Mouse (Mus musculus) limb, embryonic 15.5 days (tissue): ENCODE measurements at regions not wholly inside any gene's neighbourhood (a gene's known extent, or its start where the extent isn't known, plus 50 kb on each side); places are given as distances from the start of the nearest gene placed in this dataset.
"Not testable (repeated sequence)": the region's sequence is repeated elsewhere in the genome, so short reads cannot be mapped to it uniquely, and the experiment has no call there.

Experiments used
- ATAC-seq: fragments of 200-750 bp; cut with Nextera tagmentation; 2 replicates; pipeline ENCODE4 v1.8.0; 2017; ENCODE audit warnings: low read depth, moderate TSS enrichment; ENCODE audit not compliant: insufficient number of reproducible peaks, low FRiP score, low TSS enrichment
- H3K27ac ChIP-seq: fragments of 300-500 bp; sonication (generic); 2 replicates; pipeline ENCODE4 v1.5.1; 2015; ENCODE audit warnings: moderate library complexity, mild to moderate bottlenecking, inconsistent platforms
- H3K27me3 ChIP-seq: fragments of 300-500 bp; sonication (generic); 2 replicates; pipeline ENCODE4 v1.6.1; 2015; ENCODE audit warnings: inconsistent platforms
- H3K36me3 ChIP-seq: fragments of 300-500 bp; sonication (generic); 2 replicates; pipeline ENCODE4 v1.6.1; 2015; ENCODE audit warnings: inconsistent platforms
- H3K4me1 ChIP-seq: fragments of 300-500 bp; sonication (generic); 2 replicates; pipeline ENCODE4 v1.6.1; 2015; ENCODE audit warnings: inconsistent platforms
- H3K4me2 ChIP-seq: fragments of 300-500 bp; sonication (generic); 2 replicates; pipeline ENCODE4 v1.6.1; 2015; ENCODE audit warnings: mild to moderate bottlenecking, inconsistent platforms
- H3K4me3 ChIP-seq: fragments of 300-500 bp; sonication (generic); 2 replicates; pipeline ENCODE4 v1.5.1; 2015; ENCODE audit warnings: mild to moderate bottlenecking, inconsistent platforms
- H3K9ac ChIP-seq: fragments of 300-500 bp; sonication (generic); 2 replicates; pipeline ENCODE4 v1.6.1; 2015; ENCODE audit warnings: inconsistent platforms
- H3K9me3 ChIP-seq: fragments of 300-500 bp; sonication (generic); 2 replicates; pipeline ENCODE4 v1.6.1; 2016; ENCODE audit warnings: inconsistent platforms
- WGBS: fragments of 180-500 bp; shearing (Covaris S2); methylation state at CpG from one replicate; pipeline ENCODE4 v1.1.7; 2015; 5-methylcytosine and 5-hydroxymethylcytosine counted together

DNA sequence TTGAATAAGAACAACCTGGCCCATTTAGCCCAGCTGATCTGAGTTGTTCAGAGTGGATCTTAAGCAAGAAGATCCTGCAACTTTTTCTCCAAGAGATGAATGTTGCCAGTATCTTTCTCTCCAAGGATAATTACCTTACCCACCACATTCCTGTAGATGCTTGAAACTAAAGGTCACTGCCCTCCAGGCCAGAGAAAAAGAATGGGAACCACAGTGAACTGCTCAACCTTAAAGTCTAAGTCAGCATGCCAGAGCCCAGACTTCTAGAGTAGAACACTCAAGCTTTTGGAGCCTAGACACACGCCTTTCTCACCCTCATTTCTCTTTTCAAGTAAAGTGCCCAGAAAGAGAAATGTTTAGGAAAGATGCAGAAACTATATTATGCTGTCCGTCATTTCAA, 166.5 kb upstream of the Tsc22d2 start:
- H3K4me3 ChIP-seq = no peak overlapping the region
- no peak for ATAC-seq
- no peak overlapping the region for H3K4me2 ChIP-seq
- no peak overlapping the region for H3K9ac ChIP-seq
- H3K4me1 ChIP-seq = no peaks in the 10 kb centered on the region
- H3K27ac ChIP-seq = no peak overlapping the region
- no peaks in the 10 kb centered on the region for H3K36me3 ChIP-seq
- no peaks in the 10 kb centered on the region for H3K9me3 ChIP-seq
- H3K27me3 ChIP-seq = no peaks in the 10 kb centered on the region
- 90% methylated on average over 2 of the region's 2 CpGs for WGBS

DNA sequence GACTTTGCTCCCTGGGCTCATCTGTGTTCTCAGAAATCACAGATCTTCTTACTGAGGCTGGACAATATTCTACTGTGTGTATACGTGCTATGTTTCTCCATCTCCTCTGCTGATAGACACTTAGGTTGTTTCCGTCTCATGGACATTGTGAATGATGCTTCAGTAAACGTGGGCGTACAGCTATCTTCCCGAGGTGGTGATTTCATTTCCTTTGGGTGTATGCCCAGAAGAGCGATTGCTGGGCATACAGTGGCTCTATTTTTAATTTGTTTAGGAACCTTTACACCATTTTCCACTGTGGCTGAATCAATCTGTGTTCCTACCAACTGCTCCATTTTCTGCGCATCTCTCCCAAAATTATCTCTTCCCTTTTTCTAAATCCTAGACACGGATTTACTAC, 160.6 kb upstream of the Tsc22d2 start:
- ATAC-seq = no peak
- Histone ChIP-seq H3K9me3 (no peaks in the 10 kb centered on the region), H3K4me2 (no peak overlapping the region), H3K36me3 (no peaks in the 10 kb centered on the region), H3K27ac (no peak overlapping the region), H3K9ac (no peak overlapping the region), H3K4me1 (no peaks in the 10 kb centered on the region), H3K4me3 (no peak overlapping the region), H3K27me3 (no peaks in the 10 kb centered on the region)
- 76% methylated on average over 8 of the region's 8 CpGs for WGBS

DNA sequence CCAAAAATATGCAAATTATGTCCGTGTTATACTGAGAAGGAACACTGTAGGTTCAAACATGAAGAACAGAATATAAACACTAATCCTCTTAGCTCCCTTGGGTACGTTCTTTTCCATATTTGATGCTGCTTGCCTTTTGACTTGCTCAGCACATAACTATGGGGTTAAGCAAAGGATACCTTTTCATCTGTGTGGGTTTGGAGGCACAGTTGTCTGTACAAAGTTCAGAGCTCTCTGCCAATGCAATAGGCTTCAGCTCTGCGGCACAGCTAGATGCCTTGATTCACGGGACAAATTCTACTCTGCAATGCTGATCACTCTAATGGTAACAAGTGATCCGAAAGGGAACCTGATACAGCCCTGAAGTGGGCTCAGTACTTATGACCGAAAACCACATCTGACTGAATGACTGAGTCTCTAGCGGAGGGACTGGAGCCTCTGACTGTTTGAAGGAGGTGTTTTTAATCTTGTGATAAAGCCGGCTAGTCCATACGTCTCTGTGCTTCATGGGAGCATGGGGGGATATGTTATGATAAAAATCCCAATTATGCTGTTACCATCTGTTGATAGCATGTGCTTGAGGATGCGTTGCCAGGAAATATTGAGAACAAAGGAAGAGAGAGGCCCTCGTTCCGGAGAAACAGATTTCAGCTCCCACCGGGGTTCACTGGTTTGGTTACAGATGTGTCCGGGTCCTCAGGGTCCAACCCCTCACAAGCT, 146.7 kb upstream of the Tsc22d2 start:
- H3K4me3 ChIP-seq = no peak overlapping the region
- peak overlapping the region; percentile 33; the same call in 1 of the 2 replicates for H3K27ac ChIP-seq
- H3K9ac ChIP-seq = no peak overlapping the region
- H3K9me3 ChIP-seq = no peaks in the 10 kb centered on the region
- no peaks in the 10 kb centered on the region for H3K4me1 ChIP-seq
- no peaks in the 10 kb centered on the region for H3K27me3 ChIP-seq
- H3K36me3 ChIP-seq = no peaks in the 10 kb centered on the region
- no peak overlapping the region for H3K4me2 ChIP-seq
- WGBS = 57% methylated on average over 14 of the region's 14 CpGs
- 0 out of 2 replicates have a peak, but pooled peaks have one; percentile 24 for ATAC-seq

DNA sequence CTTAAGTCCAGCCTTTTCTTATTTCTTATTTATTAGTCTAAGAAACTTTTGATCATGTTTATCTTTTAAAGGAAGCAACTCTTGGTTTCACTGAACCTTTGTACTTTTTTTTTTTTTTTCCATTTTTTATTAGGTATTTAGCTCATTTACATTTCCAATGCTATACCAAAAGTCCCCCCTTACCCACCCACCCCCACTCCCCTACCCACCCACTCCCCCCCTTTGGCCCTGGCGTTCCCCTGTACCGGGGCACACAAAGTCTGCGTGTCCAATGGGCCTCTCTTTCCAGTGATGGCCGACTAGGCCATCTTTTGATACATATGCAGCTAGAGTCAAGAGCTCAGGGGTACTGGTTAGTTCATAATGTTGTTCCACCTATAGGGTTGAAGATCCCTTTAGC, 143.1 kb upstream of the Tsc22d2 start:
- not testable (repeated sequence) for H3K27me3 ChIP-seq, H3K9me3 ChIP-seq, H3K4me1 ChIP-seq, H3K4me3 ChIP-seq, H3K4me2 ChIP-seq, ATAC-seq, H3K27ac ChIP-seq, H3K9ac ChIP-seq, H3K36me3 ChIP-seq
- no CpG with 5 or more reads among the region's 4 CpGs for WGBS

DNA sequence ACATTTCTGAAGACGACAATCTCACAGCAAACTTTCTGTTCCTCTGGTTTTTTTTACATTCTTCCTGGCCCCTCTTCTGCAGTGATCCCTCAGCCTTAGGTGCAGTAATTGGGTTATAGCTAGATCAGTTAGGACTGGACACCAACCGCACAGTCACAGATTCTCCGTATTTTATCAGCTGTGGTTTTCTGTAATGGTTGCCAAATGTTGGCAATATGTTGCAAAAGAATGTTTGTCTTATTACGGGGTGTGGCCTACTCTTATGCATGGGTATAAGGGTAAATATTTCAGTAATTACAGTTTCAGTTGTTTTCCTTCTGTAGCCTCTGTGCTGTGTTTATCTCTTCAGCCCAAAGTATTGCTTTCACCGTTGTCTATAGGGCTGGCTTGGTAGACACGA, 133.2 kb upstream of the Tsc22d2 start:
- no peak overlapping the region for H3K4me3 ChIP-seq
- no peaks in the 10 kb centered on the region for H3K27me3 ChIP-seq
- WGBS = 67% methylated on average over 6 of the region's 6 CpGs
- no peaks in the 10 kb centered on the region for H3K36me3 ChIP-seq
- H3K9ac ChIP-seq = no peak overlapping the region
- H3K4me1 ChIP-seq = no peaks in the 10 kb centered on the region
- H3K4me2 ChIP-seq = no peak overlapping the region
- no peak overlapping the region for H3K27ac ChIP-seq
- ATAC-seq = no peak
- H3K9me3 ChIP-seq = no peaks in the 10 kb centered on the region

DNA sequence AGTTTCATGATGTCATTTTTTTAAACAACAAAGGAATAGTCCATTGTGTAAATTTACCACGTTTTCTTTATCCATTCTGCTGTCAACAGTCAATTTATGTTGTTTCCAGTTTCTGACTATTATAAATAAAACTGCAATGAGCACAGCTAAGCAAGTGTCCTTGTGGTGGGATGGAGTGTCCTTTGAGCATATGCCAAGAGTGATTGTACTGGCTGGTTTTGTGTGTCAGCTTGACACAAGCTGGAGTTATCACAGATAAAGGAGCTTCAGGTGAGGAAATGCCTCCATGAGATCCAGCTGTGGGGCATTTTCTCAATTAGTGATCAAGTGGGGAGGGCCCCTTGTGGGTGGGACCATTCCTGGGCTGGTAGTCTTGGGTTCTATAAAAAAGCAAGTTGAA, 130.1 kb upstream of the Tsc22d2 start:
- not testable (repeated sequence) for ATAC-seq
- WGBS = 41% methylated on average over 1 of the region's 1 CpGs

DNA sequence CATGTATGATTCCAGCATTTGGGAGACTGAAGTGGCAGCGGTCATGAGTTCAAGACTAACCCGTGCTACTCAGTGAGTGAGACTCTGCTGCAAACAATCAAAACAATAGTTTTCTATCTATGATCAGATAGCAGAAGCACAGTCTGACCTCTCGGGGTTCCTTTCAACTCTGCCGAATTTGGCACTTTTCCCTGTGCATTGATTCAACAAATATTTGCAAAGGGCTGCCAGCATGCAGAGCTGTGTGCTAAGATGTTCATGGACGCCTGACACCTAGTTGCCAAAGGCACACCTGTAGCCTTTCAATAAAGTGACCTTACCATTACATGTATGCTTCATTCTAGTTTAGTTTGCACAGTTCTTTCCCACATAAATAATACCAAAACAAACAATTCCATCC, 118.7 kb upstream of the Tsc22d2 start:
- 85% methylated on average over 5 of the region's 5 CpGs for WGBS
- H3K27me3 ChIP-seq = no peaks in the 10 kb centered on the region

More for the DNA sequence above, 130.1 kb upstream of the Tsc22d2 start:
- not testable (repeated sequence) for H3K27me3 ChIP-seq, H3K4me2 ChIP-seq, H3K36me3 ChIP-seq, H3K9me3 ChIP-seq, H3K4me1 ChIP-seq, H3K9ac ChIP-seq, H3K27ac ChIP-seq, H3K4me3 ChIP-seq

DNA sequence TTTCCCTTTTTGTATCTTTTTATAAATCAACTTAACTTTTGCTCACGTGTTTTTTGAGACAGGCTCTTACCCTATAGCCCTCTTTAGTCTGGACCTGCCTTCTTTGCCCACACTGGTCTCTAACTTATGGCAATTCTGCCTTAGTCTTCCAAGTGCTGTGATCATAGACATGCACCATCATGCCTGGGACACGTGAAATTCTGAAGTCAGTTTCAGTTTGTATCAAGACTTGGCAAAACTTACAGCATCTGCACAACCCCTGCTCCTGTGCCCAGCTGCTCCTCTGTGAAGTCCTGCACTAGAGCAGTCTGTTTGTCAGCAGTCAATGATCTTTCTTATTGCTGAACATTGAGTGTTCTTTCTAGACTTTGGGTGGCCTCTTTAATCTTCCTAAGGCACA, 114.3 kb upstream of the Tsc22d2 start:
- H3K27ac ChIP-seq = no peak overlapping the region
- no peaks in the 10 kb centered on the region for H3K27me3 ChIP-seq
- 59% methylated on average over 2 of the region's 2 CpGs for WGBS
- no peak for ATAC-seq
- no peak overlapping the region for H3K4me2 ChIP-seq
- H3K9me3 ChIP-seq = no peaks in the 10 kb centered on the region
- peaks cover 5% of the 10 kb centered on the region; the same call in 1 of the 2 replicates for H3K4me1 ChIP-seq
- H3K9ac ChIP-seq = no peak overlapping the region
- H3K36me3 ChIP-seq = no peaks in the 10 kb centered on the region
- no peak overlapping the region for H3K4me3 ChIP-seq

More for the DNA sequence above, 118.7 kb upstream of the Tsc22d2 start:
- H3K4me3 ChIP-seq = no peak overlapping the region
- H3K36me3 ChIP-seq = no peaks in the 10 kb centered on the region
- H3K9me3 ChIP-seq = no peaks in the 10 kb centered on the region
- H3K4me2 ChIP-seq = no peak overlapping the region
- H3K27ac ChIP-seq = no peak overlapping the region
- ATAC-seq = no peak
- no peak overlapping the region for H3K9ac ChIP-seq
- no peaks in the 10 kb centered on the region for H3K4me1 ChIP-seq

DNA sequence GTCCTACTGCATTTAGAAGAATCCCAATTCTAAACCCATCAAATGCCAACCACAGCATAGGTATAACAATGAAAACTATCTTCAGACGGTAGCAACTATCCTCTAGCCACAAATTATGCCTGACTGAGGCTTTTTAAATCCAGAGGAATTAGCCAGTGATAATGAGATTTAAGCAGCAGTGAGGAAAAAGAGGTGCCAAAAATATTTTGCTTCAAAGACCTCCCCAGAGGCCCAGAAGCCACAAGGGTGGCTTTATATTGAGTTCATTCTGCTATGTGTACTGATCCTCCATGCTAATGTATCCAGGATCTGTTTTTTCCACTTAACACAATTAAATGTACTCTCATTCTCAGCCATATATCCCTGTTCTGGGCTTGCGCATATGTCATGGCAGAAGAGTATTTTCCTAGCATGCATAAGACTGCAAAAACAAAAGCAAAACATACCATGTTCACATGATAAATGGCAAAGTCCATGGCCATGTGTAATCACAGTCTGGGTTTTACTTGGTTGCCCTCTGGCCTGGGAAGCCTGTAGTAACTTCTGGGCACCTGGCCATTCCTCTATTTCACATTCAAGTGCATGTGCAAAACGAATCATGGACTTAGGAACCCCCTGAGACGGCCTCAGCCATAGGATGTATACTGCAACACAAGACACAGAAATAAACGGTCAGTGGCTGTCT, 113.6 kb upstream of the Tsc22d2 start:
- Histone ChIP-seq H3K9ac (no peak overlapping the region), H3K27me3 (no peaks in the 10 kb centered on the region), H3K4me3 (no peak overlapping the region), H3K4me1 (peaks cover 5% of the 10 kb centered on the region; the same call in 1 of the 2 replicates), H3K4me2 (no peak overlapping the region), H3K36me3 (no peaks in the 10 kb centered on the region), H3K9me3 (no peaks in the 10 kb centered on the region), H3K27ac (no peak overlapping the region)
- ATAC-seq = no peak
- 62% methylated on average over 5 of the region's 5 CpGs for WGBS

DNA sequence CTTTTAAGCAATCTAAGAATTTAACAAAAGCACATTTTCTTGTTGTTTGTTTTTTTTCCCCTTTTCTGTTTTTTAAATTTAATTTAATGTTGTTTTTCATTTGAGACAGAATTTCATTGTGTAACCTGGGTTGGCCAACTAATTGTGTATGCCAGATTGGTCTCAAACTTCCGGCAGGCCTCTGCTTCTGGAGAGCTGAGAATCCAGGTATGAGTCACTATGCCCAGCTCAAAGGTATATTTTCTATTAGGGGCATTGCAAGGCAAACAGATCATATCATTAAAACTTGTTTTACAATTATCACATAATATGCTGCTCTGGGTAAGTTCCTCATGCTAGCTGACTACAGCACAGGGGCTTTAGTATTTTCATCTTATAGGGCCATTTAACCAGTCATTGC, 112.2 kb upstream of the Tsc22d2 start:
- H3K9ac ChIP-seq = no peak overlapping the region
- H3K4me1 ChIP-seq = peaks cover 5% of the 10 kb centered on the region; the same call in 1 of the 2 replicates
- H3K36me3 ChIP-seq = no peaks in the 10 kb centered on the region
- no peak overlapping the region for H3K4me3 ChIP-seq
- H3K9me3 ChIP-seq = no peaks in the 10 kb centered on the region
- H3K27me3 ChIP-seq = no peaks in the 10 kb centered on the region
- WGBS = 82% methylated on average over 1 of the region's 1 CpGs
- no peak overlapping the region for H3K4me2 ChIP-seq
- H3K27ac ChIP-seq = no peak overlapping the region
- ATAC-seq = no peak

DNA sequence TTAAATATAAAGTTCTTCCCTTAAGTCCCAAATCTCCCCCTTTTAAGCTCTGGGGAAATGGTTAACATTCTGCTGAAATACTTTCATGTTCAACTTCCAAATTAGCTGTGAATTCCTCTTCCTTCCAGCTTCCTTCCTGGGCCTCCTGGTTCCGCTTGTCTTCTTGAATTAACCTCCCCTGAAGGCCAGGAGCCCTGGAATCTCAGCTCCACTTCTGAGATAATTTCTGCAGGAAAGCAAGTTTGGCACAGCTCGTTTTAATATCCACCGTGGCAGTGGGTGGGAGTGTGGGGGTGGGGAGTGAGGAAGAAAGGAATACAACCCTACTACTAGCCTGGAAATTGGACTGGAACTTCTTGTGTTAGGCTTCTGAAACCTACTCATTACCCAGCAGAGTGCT, 110.8 kb upstream of the Tsc22d2 start:
- Histone ChIP-seq H3K9ac (no peak overlapping the region), H3K4me1 (peaks cover 5% of the 10 kb centered on the region; the same call in 1 of the 2 replicates), H3K27me3 (no peaks in the 10 kb centered on the region), H3K36me3 (no peaks in the 10 kb centered on the region), H3K4me2 (no peak overlapping the region), H3K9me3 (no peaks in the 10 kb centered on the region), H3K4me3 (no peak overlapping the region), H3K27ac (no peak overlapping the region)
- WGBS = 13% methylated on average over 3 of the region's 3 CpGs
- no peak for ATAC-seq

DNA sequence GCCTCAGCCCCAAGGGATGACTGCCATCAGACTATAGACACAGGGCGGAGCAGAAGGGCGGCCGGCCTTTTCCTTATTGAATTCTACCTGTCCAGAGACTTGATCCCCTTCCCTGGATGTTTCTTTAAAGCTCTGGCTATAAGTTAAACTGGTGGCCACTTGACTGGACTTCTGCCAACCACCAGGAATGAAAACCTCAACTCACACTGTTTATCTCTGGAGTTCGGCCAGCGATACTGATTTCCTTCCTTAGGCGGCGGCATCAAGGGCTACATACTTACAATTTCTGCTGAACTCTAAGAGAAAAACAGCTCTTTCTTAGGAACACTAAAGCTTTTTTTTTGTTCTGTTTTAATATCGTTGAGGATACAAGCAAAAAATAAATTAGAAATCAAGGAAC, 104.9 kb upstream of the Tsc22d2 start:
- no peaks in the 10 kb centered on the region for H3K9me3 ChIP-seq
- no peaks in the 10 kb centered on the region for H3K27me3 ChIP-seq
- H3K36me3 ChIP-seq = no peaks in the 10 kb centered on the region
- no peak overlapping the region for H3K4me2 ChIP-seq
- H3K4me1 ChIP-seq = 0 out of 2 replicates have a peak, but pooled peaks cover 6% of the 10 kb centered on the region
- WGBS = 63% methylated on average over 8 of the region's 8 CpGs
- no peak overlapping the region for H3K4me3 ChIP-seq
- no peak overlapping the region for H3K9ac ChIP-seq
- no peak overlapping the region for H3K27ac ChIP-seq
- no peak for ATAC-seq
